Mouse (Mus musculus) heart, embryonic 13.5 days (tissue): ENCODE data around the gene Dlx1. TPM values are rescaled to one million over a fixed set of nuclear protein-coding genes. Genes with fewer than 3 reads are reported as not detected.

Source experiments
- ATAC-seq: fragments of 200-750 bp; cut with Nextera tagmentation; 2 replicates; pipeline ENCODE4 v1.8.0; 2017; ENCODE audit warnings: moderate TSS enrichment; ENCODE audit not compliant: insufficient number of reproducible peaks, low FRiP score, low TSS enrichment; ENCODE audit errors: extremely low read depth
- H3K27ac ChIP-seq: fragments of 300-500 bp; sonication (generic); replicated peaks from 2 replicates; pipeline ENCODE4 v1.5.1; 2015; ENCODE audit warnings: moderate library complexity, mild to moderate bottlenecking, inconsistent platforms
- H3K27me3 ChIP-seq: fragments of 300-500 bp; sonication (generic); replicated peaks from 2 replicates; pipeline ENCODE4 v1.6.1; 2015; ENCODE audit warnings: mild to moderate bottlenecking, inconsistent platforms
- H3K36me3 ChIP-seq: fragments of 300-500 bp; sonication (generic); 2 replicates; pipeline ENCODE4 v1.6.1; 2015; ENCODE audit warnings: mild to moderate bottlenecking, inconsistent platforms
- H3K4me1 ChIP-seq: fragments of 300-500 bp; sonication (generic); 2 replicates; pipeline ENCODE4 v1.6.1; 2015; ENCODE audit warnings: inconsistent platforms
- H3K4me2 ChIP-seq: fragments of 300-500 bp; sonication (generic); 2 replicates; pipeline ENCODE4 v1.6.1; 2015; ENCODE audit warnings: inconsistent platforms, mild to moderate bottlenecking, moderate library complexity
- H3K4me3 ChIP-seq: fragments of 300-500 bp; sonication (generic); 2 replicates; pipeline ENCODE4 v1.5.1; 2015; ENCODE audit warnings: moderate library complexity, mild to moderate bottlenecking, inconsistent platforms
- H3K9ac ChIP-seq: fragments of 300-500 bp; sonication (generic); 2 replicates; pipeline ENCODE4 v1.6.1; 2015; ENCODE audit warnings: inconsistent platforms, mild to moderate bottlenecking, moderate library complexity
- H3K9me3 ChIP-seq: fragments of 300-500 bp; sonication (generic); 2 replicates; pipeline ENCODE4 v1.6.1; 2016; ENCODE audit warnings: inconsistent platforms
- WGBS: fragments of 180-500 bp; shearing (Covaris S2); methylation state at CpG from one replicate; pipeline ENCODE4 v1.1.7; 2015; ENCODE audit warnings: mixed read lengths; 5-methylcytosine and 5-hydroxymethylcytosine counted together
- polyA plus RNA-seq: library from polyadenylated mRNA; unstranded; fragments of >200 nt; fragmentation: Nextera tagmentation; extraction: Ambion mirVana; gene quantifications from 2 replicates; pipeline ENCODE4 v1.2.1, GENCODE M21; 2015

The Dlx1 gene
- polyA plus RNA-seq, 1 experiment from 2014 or later: 0.60 TPM

GRCm38 (mm10) chr2:71504852-71505251, 23.1 kb upstream of the Dlx1 start:
- H3K4me1 ChIP-seq: peaks cover 3% of the 10 kb centered on the region; the same call in 1 of the 2 replicates
- no peak overlapping the region for H3K9ac ChIP-seq
- H3K9me3 ChIP-seq: no peaks in the 10 kb centered on the region
- H3K4me2 ChIP-seq: no peak overlapping the region
- H3K27ac ChIP-seq: no peak overlapping the region
- H3K36me3 ChIP-seq: peaks cover 2% of the 10 kb centered on the region; the same call in 1 of the 2 replicates
- ATAC-seq: no peak
- whole genome bisulfite sequencing: 70% methylated on average over 9 of the region's 9 CpGs
- H3K27me3 ChIP-seq: no peaks in the 10 kb centered on the region
- no peak overlapping the region for H3K4me3 ChIP-seq

GRCm38 (mm10) chr2:71511209-71511608, 16.7 kb upstream of the Dlx1 start:
- no peaks in the 10 kb centered on the region for H3K27me3 ChIP-seq
- H3K4me3 ChIP-seq: no peak overlapping the region
- ATAC-seq: no peak
- peaks cover 3% of the 10 kb centered on the region; the same call in 1 of the 2 replicates for H3K4me1 ChIP-seq
- H3K36me3 ChIP-seq: peaks cover 10% of the 10 kb centered on the region
- no peak overlapping the region for H3K9ac ChIP-seq
- no peak overlapping the region for H3K27ac ChIP-seq
- WGBS: 89% methylated on average over 7 of the region's 7 CpGs
- H3K4me2 ChIP-seq: no peak overlapping the region
- no peaks in the 10 kb centered on the region for H3K9me3 ChIP-seq

GRCm38 (mm10) chr2:71512326-71512725, 15.6 kb upstream of the Dlx1 start:
- Histone ChIP-seq H3K27me3 (no peaks in the 10 kb centered on the region), H3K9me3 (no peaks in the 10 kb centered on the region), H3K36me3 (peaks cover 10% of the 10 kb centered on the region), H3K4me1 (no peaks in the 10 kb centered on the region), H3K27ac (no peak overlapping the region), H3K9ac (no peak overlapping the region), H3K4me3 (no peak overlapping the region), H3K4me2 (no peak overlapping the region)
- 72% methylated on average over 9 of the region's 9 CpGs for WGBS
- no peak for ATAC-seq

GRCm38 (mm10) chr2:71516995-71517394, 10.9 kb upstream of the Dlx1 start:
- Histone ChIP-seq H3K4me1 (no peaks in the 10 kb centered on the region), H3K4me2 (no peak overlapping the region), H3K9me3 (no peaks in the 10 kb centered on the region), H3K27me3 (peaks cover 33% of the 10 kb centered on the region), H3K4me3 (no peak overlapping the region), H3K9ac (no peak overlapping the region), H3K27ac (no peak overlapping the region), H3K36me3 (no peaks in the 10 kb centered on the region)
- ATAC-seq: no peak
- WGBS: 79% methylated on average over 4 of the region's 4 CpGs

GRCm38 (mm10) chr2:71517466-71518099, 10.3 kb upstream of the Dlx1 start:
- no peak for ATAC-seq
- H3K9ac ChIP-seq: no peak overlapping the region
- 82% methylated on average over 8 of the region's 8 CpGs for WGBS
- H3K36me3 ChIP-seq: no peaks in the 10 kb centered on the region
- no peaks in the 10 kb centered on the region for H3K9me3 ChIP-seq
- no peak overlapping the region for H3K27ac ChIP-seq
- peaks cover 39% of the 10 kb centered on the region for H3K27me3 ChIP-seq
- H3K4me3 ChIP-seq: no peak overlapping the region
- no peak overlapping the region for H3K4me2 ChIP-seq
- no peaks in the 10 kb centered on the region for H3K4me1 ChIP-seq

- H3K9ac ChIP-seq: no peak overlapping the region
- no peaks in the 10 kb centered on the region for H3K36me3 ChIP-seq
- ATAC-seq: no peak
- H3K4me2 ChIP-seq: no peak overlapping the region
- H3K27me3 ChIP-seq: peaks cover 86% of the 10 kb centered on the region
- WGBS: 35% methylated on average over 4 of the region's 4 CpGs
- no peak overlapping the region for H3K4me3 ChIP-seq
- no peak overlapping the region for H3K27ac ChIP-seq
- H3K9me3 ChIP-seq: no peaks in the 10 kb centered on the region
- H3K4me1 ChIP-seq: no peaks in the 10 kb centered on the region
Observed at GRCm38 (mm10) chr2:71522871-71523270, 5.0 kb upstream of the Dlx1 start.

GRCm38 (mm10) chr2:71523431-71523830, 4.5 kb upstream of the Dlx1 start:
- Histone ChIP-seq H3K27me3 (peaks cover 88% of the 10 kb centered on the region), H3K4me1 (peaks cover 4% of the 10 kb centered on the region), H3K4me3 (no peak overlapping the region), H3K9ac (no peak overlapping the region), H3K4me2 (no peak overlapping the region), H3K36me3 (no peaks in the 10 kb centered on the region), H3K9me3 (no peaks in the 10 kb centered on the region), H3K27ac (no peak overlapping the region)
- 25% methylated on average over 4 of the region's 4 CpGs for WGBS
- ATAC-seq: no peak

- WGBS: 34% methylated on average over 13 of the region's 13 CpGs
- H3K36me3 ChIP-seq: no peaks in the 10 kb centered on the region
- H3K27me3 ChIP-seq: peaks cover 97% of the 10 kb centered on the region
- no peaks in the 10 kb centered on the region for H3K9me3 ChIP-seq
- no peak overlapping the region for H3K9ac ChIP-seq
- H3K4me2 ChIP-seq: no peak overlapping the region
- no peak for ATAC-seq
- H3K4me3 ChIP-seq: no peak overlapping the region
- H3K4me1 ChIP-seq: peaks cover 16% of the 10 kb centered on the region
- no peak overlapping the region for H3K27ac ChIP-seq
Observed at GRCm38 (mm10) chr2:71524763-71525162, 3.1 kb upstream of the Dlx1 start.

GRCm38 (mm10) chr2:71526595-71527322, 1.2 kb upstream of the Dlx1 start:
- ATAC-seq: no peak
- H3K9me3 ChIP-seq: no peaks in the 10 kb centered on the region
- WGBS: 3% methylated on average over 10 of the region's 10 CpGs

GRCm38 (mm10) chr2:71527323-71528013, 445 bp upstream of the Dlx1 start:
- Histone ChIP-seq H3K4me3 (no peak overlapping the region), H3K4me1 (peaks cover 27% of the 10 kb centered on the region), H3K4me2 (no peak overlapping the region), H3K9ac (no peak overlapping the region), H3K36me3 (no peaks in the 10 kb centered on the region), H3K27me3 (peaks cover 98% of the 10 kb centered on the region), H3K27ac (no peak overlapping the region), H3K9me3 (no peaks in the 10 kb centered on the region)
- ATAC-seq: no peak
- WGBS: 2% methylated on average over 24 of the region's 24 CpGs

More at GRCm38 (mm10) chr2:71526595-71527322, 1.2 kb upstream of the Dlx1 start:
- Histone ChIP-seq H3K36me3 (no peaks in the 10 kb centered on the region), H3K4me2 (no peak overlapping the region), H3K9ac (no peak overlapping the region), H3K27me3 (peaks cover 97% of the 10 kb centered on the region), H3K4me3 (no peak overlapping the region), H3K4me1 (peaks cover 27% of the 10 kb centered on the region), H3K27ac (no peak overlapping the region)

GRCm38 (mm10) chr2:71528714-71529510, 999 bp downstream of the Dlx1 start:
- H3K9ac ChIP-seq: peak overlapping the region; percentile 51
- H3K27ac ChIP-seq: no peak overlapping the region
- peaks cover 98% of the 10 kb centered on the region for H3K27me3 ChIP-seq
- H3K4me3 ChIP-seq: peak overlapping the region; percentile 58
- H3K4me1 ChIP-seq: peaks cover 27% of the 10 kb centered on the region
- 2% methylated on average over 54 of the region's 57 CpGs for WGBS
- H3K36me3 ChIP-seq: no peaks in the 10 kb centered on the region
- H3K9me3 ChIP-seq: no peaks in the 10 kb centered on the region
- no peak for ATAC-seq
- peak overlapping the region; percentile 90 for H3K4me2 ChIP-seq
